Mouse (Mus musculus): ENCODE data around the gene Cln3.

- no peak for TF ChIP-seq CTCF (IDR thresholded peaks at IDR 0.05; ENCODE audit: low read depth)
- no peak for TF ChIP-seq EP300 (IDR thresholded peaks at IDR 0.05; ENCODE audit: low read depth)
Observed at GRCm38 (mm10) chr7:126624774-126625173, 39.2 kb upstream of the Cln3 start.

Data from liver, postnatal 0 days (tissue).